Mouse (Mus musculus) heart, adult 11 months (tissue): ENCODE data around the gene 2200002D01Rik.
"Not testable (repeated sequence)": the region's sequence is repeated elsewhere in the genome, so short reads cannot be mapped to it uniquely, and the experiment has no call there.

Experiments used
- DNase-seq: peaks from one replicate; pipeline ENCODE4 v3.0.0; 2022

The 2200002D01Rik gene

DNA sequence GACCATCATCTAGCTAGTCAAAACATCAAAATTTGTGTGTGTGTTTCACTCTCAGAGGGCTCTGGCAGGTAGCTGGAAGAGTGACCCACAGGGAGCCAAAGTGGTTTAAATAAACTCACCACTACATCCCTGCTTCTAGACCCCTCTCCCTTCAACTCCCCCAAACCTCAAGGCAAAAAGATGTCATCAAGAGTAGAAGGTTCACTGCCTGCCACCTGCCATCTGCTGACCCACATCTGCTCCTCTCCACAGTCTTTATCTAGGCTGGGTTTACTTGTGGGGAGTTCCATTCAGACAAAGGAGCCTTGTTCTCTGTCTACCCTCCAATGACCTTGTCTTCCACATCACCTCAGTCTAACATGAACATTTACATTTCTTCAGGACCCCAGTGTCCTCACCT lies 31.0 kb upstream of the 2200002D01Rik start:
- no peak for DNase-seq

DNA sequence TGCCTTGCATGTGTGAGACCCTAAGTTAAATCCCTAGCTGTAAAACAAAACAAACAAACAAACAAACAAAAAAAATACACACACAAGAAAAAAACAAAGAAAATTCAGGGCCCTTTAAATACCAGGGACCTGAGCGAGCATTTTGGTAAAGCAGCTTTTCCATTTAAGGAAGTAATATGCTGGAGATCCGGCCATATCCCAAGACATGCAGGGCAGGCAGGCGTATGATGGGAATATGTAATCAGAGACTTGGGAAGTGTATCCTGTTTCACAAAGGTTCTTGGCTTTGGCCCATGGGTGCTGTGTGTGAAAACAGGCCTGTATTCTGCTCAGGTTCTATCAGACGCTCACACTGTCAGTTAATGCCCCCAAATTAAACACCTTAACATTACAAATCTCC lies 29.2 kb upstream of the 2200002D01Rik start:
- DNase-seq: no peak

DNA sequence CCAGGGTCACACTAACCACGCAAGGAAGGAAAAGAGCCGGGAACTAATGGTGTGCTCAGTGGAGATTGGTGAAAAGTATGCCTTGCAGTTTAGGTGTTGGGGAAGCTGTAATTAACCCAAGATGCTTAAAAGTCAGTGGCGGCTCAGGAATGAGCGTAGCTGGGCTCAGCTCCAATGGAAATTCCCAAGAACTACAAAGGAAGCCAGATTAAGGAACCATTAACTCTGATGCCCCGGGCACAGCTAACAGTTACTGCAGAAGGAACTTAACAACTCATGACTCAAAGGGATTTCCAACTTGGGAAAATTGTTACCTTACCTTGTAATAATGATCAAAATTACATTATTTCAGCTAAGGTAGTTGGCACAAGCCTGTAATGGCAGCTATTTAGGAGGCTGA lies 28.4 kb upstream of the 2200002D01Rik start:
- no peak for DNase-seq

DNA sequence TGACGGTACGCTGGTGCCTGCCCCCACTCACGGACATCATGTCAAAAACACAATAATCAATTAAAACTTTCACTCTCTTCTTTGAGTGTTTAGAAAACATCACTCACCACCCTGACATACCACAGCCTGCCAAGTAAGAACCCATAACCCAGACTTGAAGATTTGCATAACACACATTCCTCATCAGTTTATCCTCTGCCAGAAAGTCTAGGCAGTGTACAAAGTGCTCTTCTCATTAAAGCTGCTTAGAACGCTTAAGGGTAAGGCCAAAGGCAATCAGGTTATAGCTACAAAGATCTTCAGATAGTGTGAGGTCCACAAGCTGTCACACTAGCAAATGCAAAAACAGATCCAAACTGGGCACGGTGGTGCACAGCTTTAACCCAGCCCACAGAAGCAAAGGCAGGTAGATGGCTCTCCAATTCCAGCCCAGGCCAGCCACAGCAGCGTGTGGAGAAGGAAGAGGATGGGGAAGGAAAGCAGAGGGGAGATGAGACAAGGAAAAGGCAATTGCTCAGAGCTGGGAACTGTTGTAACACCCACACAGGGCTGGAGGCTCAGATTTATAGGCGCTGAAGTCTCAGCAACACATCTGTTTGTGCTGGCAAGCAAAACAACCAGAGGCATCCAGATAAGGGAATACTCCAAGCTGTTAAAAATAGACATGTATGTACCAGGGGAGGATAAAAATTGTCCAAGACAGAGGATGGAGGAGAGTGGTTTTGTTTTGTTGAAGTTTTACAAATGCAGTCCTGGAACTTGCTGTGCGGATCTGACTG lies 23.6 kb upstream of the 2200002D01Rik start:
- peak; percentile 90 for DNase-seq

DNA sequence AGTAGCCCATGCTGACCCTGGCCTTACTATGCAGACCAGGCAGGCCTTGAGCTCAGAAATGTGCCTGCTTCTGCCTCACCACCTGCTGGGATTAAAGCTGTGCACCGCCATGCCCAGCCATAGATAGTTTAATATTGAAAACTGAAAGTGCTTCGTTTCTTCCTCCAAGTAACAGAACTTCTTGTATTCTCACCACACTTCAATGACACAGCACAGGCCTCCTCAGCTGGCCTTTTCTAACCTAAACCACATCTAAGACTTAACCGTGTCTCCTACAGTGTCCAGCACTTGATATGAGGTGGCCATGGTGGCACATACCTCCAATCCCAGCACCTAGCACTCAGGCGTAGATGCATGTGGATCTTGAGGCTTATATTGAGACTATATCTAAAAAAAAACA lies 22.2 kb upstream of the 2200002D01Rik start:
- no peak for DNase-seq

DNA sequence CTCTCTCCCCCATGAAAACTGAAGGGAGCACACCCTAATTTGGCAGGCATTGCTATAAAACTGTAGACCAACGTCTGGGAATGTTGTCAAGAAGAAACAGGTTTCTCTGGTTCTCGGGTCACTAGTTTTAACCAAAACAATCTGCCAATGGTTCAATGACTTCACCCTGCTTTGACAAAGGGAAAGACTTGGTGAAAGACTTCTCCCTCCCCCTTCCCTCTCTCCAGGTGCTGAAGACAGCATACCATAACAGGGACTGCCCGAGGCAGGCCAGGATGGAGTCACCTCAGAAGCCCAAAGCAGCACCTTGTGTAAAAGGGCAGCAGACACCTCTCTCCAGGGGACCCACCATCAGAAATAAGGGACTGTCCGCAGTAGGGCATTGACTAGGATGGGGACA lies 18.7 kb upstream of the 2200002D01Rik start:
- no peak for DNase-seq

DNA sequence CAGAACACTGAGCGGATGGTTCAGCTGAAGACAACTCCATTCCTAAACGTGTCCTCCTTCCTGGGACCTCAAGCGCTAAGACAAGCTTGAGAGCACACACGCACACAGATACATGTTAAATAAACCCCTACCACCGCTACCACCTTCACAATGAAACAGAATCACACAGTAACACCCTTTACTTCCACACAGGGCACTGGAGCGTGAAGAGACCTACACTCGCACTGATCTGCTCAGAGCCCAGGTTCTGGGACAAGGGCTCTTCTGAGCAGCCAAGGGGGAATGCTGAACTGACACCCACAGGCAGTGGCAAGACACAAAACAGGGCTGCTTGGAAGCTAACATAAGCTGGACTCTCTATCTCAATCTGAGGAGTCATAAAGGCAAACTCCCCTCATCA lies 17.4 kb upstream of the 2200002D01Rik start:
- DNase-seq: no peak

DNA sequence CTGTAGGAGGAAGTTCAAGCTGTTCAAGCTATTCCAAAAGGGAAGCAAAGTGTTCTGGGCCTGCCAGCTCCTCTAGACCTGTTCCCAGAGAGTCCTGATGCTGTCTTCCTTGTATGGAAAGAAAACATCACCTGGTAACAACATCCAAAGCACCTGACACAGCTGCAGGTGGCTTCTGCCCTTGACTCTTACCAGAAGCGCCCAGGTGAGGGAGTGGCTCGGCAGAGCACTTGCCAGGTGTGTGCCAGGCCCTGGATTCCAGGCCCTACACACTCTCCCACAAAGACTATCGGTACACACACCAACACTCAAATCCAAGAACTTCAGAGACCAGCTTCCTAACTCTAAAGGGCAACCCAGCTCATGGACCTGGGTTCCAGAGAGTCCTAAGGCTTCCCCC lies 15.6 kb upstream of the 2200002D01Rik start:
- DNase-seq: no peak

DNA sequence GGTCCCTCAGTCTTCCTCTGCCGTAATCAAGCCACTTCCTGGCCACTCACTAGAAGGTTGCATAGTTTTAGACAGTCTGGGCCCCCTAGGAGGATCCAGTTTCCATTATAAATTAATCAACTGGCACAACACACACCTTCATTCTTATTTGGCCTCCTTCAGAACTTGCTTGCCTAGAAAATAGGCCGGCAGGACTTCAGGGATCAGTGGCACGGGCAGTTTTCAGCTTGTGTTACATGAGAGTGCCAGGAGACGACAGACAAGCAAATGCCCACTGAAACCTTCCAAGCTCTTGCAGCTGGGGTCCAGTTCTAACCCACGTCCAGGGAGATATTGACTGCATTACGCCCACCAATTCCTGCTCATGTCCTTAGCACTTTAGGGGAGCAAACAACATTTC lies 13.9 kb upstream of the 2200002D01Rik start:
- DNase-seq: no peak

DNA sequence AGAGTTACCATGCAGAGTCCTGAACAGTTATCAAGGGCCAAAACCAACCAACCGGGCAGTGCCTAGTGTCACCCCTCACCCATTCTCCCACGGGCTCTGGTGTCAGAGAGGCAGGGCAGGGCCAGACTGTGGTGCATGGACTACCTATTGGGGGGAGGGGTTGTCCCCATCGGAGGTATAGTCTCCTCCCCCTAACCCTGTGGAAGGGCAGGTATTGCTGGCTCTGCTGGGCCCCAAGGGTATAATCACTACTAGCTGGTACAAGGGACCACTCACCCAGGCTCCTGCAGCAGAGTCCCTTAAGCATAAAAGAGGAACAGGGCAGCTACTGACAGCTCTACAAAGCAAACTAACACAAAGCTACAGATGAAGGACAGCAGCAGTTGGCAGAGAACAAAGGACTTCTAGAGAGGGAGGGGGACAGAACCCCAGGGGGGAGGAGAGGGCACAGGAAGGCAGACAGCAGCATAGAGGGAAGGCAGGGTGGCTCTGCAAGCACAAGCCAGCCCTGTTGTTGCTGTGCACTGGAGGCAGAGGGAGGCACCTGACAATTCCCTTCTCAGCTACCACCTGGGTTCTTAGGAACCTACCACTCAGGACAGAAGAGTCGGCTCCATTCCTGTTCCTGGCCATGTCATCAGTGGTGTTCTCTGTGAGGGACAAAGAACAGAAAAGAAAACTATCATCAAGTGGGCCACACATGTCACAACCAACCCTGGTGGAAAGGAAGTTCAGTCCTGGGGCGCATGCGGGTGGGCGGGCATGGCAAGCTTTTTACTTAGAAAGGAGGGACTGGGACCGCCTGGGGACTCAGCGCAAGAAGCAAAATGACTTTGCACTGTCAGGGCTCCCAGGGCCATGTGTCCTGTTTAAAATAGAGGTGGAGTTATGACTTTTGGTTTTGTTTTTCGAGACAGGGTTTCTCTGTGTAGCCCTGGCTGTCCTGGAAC lies 11.8 kb upstream of the 2200002D01Rik start:
- no peak for DNase-seq

DNA sequence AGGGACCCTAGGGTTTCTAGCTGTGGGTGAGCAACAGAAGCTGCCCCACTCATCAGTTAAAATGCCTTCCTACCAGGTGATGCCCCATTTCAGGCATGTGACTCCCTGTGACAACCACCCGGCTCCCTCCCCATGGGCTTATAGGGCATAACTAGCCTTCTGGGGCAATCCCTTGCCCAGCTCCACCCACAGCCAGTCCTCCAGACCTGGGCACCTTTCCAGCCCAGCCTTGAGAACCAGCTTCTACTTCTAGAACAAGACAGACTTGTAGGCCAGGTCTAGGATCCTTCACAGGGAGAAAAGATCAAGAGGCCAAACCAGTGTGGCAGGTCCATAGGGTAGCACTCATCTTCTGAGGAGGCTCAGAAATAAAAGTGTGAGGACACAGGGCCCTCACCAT lies 9.1 kb upstream of the 2200002D01Rik start:
- peak; percentile 85 for DNase-seq

DNA sequence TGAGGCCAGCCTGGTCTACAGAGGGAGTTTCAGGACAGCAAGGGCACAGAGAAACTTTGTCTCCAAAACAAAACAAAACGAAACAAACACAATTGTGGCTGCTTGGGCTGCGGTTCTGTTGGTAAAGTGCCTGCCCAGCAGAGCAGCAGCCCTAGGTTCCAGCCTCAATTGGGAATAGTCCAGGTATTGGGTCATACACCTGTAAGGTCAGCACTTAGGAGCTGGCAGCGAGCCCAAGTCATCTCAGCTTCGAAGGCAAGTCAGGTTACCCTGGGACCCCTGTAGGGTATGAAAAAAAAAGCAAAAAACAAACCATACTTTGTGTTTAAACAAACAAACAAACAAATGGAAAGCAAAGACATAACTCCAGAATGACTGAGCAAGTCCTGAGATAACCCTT lies 7.6 kb upstream of the 2200002D01Rik start:
- DNase-seq: no peak

DNA sequence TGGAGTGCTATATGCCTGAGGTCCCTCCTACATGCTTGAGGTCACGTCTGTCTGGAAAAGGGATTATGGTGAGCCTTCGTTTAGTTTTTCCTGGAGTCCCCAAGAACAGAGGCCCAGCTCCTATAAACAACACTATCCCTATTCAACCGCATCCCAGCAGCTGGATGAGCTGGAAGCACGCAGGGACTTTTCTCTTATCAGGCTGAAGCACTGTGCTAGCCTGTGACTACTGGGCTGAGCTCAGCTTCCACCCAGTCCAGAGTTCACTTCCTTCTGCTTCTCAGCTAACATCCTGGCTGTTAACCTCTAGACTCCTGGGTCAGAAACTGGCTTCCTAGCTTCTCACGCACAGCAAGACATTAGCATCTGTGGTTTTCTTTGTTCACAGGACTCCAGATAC lies 5.6 kb upstream of the 2200002D01Rik start:
- peak; percentile 94 for DNase-seq

DNA sequence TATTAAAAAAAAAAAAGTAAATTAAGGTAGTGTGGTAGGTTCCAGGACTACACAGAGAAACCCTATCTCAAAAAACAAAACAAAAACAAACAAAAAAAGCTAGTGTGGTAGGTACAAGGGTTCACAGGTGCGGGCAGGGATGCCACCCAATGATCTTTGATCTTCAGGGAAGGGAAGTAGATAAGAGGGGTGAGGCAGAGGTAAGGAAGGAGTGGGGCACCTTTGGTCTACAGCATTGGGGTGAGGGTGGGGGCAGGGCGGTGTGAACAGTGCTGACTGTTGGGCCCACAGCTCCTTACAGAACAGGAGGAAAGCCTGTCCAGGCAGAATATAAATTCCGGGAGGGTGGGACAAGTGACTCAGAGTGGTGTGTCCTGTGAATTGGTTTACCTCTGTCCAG lies 2.9 kb upstream of the 2200002D01Rik start:
- DNase-seq: peak; percentile 83

DNA sequence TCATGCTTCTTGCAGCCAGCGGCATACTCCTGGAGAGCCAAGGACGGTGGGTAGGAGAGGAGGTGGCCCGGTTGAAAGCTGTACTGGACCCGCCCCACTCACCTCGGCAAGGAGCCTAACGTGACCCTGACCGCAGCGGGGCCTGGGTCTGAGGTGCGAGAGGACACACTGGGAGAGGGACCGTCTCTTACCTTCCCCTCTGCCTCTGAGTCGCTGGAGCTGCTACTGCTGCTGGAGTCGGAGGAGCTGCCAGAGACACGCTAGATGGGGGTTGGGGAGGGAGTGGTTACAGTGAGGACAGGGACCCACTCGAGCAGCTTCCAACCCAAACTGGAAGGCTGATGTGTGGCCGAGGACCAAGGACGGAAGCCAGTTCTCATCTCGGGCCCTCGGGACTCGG lies 560 bp downstream of the 2200002D01Rik start:
- peak; percentile 95 for DNase-seq

DNA sequence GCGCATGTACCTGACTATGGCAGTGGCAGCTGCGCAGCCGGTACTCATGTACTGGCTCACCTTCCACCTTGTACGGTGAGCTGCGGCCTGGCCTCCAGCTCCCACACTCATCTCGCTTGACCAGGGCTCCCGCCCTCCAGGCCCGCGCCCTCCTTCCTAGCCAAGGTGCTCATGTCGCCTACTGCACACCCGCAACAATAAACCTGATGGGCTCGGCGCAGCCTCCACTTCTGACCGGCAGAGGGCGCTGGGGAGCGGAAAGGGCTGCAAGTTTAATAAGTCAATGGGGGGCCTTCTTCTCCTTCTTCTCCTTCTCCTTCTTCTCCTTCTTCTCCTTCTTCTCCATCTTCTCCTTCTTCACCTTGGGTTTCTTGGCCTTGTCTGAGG lies 959 bp downstream of the 2200002D01Rik start:
- DNase-seq: peak; percentile 96

DNA sequence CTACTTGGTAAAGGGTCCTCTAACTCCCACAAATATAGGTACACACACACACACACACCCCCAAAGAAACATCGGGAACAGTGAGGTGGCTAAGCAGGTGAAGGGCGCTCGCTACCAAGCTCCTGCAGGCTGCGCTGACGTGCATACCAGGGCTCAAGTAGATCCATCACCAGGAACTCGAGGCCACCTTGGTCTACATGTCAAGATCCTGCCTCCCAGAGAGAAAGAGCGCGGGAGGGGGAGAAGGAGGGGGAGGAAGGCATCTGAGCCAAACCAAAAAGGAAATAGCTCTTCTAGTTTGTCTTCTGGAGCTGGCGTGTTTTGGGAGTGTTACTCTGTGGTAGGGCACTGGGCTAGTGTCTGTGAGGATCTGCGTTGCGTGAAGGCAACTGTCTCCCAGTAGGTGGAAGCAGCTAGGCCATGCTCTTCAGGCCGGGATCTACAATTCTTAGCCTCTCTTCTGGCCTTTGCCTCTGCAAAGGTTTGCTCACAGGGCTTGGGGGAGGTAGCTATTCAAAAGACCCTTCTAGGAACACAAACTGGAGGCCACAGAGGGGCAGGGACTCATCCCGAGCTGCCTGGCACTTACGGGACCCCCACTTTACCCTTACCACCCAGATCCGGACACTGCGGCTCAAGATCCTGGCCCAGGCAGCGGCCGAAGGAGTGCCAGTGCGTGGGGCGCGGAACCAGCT lies 1.5 kb downstream of the 2200002D01Rik start:
- DNase-seq: peak; percentile 90

DNA sequence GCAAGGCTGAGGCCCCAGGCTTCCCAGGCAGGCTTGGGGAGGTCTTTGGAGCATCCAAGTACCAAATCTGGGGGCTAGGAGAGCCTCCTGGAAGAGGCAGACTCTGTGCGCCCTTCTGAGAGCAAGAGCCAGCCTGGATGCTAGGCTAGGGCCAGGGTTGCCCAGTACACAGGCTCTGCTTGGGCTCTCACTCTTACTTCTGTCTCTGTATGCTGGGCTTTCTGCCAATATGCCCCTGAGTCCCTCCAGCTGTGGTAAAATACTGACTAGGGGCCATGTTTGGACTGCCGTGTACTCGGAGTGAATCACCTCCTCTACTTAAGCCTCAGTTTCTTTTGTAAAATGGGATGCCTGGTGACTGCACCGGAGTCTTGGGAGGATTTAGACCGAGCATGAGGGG lies 2.3 kb downstream of the 2200002D01Rik start:
- no peak for DNase-seq

DNA sequence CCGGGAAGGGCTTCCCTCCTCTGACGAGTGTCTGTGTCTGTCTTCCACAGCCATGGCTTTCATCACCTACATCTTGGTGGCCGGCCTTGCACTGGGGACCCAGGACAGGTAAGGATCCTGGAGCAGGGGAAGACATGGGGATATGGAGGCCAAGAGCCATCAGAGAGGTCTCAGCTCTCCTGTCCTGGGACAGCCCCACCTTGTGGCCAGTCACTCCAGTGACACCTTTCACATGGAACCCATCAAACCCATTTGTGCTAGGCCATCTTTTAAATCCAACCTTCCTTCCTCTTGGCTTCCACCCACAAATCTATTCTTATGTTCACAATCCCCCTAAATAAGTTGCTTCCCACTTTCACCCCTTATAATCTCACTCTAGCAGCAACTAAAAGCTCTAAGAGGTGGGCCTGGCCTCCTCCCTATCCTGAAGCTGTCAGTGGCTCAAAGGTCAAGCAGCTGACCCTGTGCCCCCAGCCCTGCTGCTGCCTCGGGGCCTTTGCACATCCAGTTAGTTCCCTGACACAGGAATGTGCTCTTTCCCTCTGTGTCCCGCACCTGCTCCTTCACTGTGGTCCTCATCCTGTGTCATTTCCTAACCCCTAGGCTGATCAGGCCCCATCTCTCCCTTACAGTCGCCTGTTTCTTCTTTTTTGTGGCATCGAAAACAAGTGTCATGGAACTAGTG lies 3.4 kb downstream of the 2200002D01Rik start:
- no peak for DNase-seq

DNA sequence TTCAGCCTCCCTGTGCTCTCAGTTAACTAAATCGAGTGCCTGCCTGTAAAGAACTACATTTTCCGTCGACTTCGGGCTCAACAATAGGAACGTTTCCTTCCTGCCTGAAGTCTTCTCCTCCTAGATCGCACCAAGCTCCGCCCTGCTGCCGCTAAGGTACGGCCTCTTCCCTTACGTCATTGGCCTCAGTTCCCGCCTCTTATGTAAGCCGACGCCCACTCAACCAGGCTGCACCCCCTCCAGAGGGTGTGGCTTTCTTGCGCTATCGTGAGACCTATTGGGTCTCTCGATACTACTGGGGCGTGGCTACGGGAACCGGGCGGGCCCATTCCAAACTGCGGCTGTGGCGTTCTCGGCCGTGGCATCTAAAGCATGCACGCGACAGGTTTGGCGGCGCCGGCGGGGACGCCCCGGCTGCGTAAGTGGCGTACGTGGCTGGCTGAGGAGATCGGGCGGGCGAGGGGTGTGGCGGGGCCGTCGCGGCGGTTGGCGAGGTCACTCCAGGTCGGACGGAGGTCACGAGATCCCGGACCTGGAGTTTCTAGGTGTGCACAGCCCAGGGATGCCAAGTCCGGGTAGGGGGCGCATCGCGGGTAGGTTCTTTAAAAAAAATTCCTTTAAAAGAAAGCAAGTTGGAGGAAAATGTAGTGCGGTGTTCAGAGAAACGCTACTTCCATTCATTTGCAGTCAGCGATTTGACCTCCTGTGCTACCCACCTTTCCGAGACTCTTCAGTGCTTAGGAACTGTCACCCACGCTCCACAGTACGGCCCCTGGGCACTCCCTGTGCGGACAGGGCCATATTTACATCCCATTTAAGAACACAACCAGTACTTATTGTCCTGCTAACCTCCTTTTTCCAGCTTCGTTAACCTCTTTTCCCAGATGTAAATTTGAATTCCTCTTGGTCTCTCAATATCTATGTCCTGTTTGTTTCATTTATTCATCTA lies 10.0 kb downstream of the 2200002D01Rik start, which contains the start of gene Yif1b:
Gene Yif1b (plus strand): TSS at position 311 of the 949 bp plus-strand sequence.
- DNase-seq: peak; percentile 100

DNA sequence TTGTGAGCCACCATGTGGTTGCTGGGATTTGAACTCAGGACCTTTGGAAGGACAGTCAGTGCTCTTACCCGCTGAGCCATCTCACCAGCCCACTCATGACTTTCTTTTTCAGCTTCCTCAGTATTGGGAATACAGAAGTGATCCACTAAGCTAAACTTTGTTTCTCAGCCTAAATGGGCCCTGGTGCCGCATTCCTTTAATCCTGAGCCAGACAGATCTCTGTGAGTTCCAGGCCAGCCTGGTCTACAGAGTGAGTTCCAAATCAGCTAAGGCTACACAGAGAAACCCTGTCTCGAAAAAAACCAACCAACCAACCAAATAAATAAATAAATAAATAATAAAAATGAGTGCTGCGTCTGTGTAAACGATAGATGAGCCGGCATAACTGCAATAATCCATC lies 10.7 kb downstream of the 2200002D01Rik start:
- DNase-seq: not testable (repeated sequence)

DNA sequence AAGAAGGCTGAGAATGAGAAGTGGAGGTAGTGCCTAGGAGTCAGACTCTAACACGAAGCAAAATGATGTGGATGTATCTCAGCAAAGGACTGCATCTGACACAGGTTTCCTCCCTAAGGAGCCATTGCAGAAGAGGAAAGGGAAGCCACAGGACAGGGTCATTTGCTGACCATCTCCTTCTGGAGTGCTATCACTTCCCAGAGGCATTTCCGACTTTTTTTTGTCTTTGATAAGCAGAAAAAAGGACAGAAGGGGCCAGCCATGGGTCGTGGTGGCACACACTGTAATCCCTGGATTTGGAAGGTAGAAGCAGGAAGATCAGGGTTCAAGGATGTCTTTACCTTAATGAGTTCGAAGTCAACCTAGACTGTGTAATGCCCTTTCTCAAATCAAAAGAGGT lies 11.7 kb downstream of the 2200002D01Rik start:
- DNase-seq: no peak
